Mouse (Mus musculus): ENCODE data around the gene Dock9. TPM values are rescaled to one million over a fixed set of nuclear protein-coding genes. Genes with fewer than 3 reads are reported as not detected.

The Dock9 gene
- total and polyA plus RNA-seq, 2 experiments from 2014 or later = 14.0 to 68.8 TPM

GRCm38 (mm10) chr14:121547745-121548144 lies 249.9 kb downstream of the Dock9 start:
- DNase-seq (ENCODE audit: low spot score) = no peak
- Histone ChIP-seq H3K27ac (ENCODE audit: low read depth, low read length) (no peak overlapping the region), H3K4me2 (ENCODE audit: low read depth, low read length, poor library complexity, severe bottlenecking) (no peak overlapping the region), H3K4me3 (ENCODE audit: low read depth, low read length) (no peak overlapping the region), H3K27me3 (ENCODE audit: insufficient read depth, low read length) (no peaks in the 10 kb centered on the region), H3K9me3 (ENCODE audit: low read length) (no peaks in the 10 kb centered on the region), H3K4me1 (ENCODE audit: insufficient read depth, low read length) (no peaks in the 10 kb centered on the region), H3K36me3 (ENCODE audit: insufficient read depth, low read length) (peaks cover 51% of the 10 kb centered on the region), H3K9ac (replicated peaks; ENCODE audit: low read length, poor library complexity, severe bottlenecking) (no peak overlapping the region)
- WGBS = 35% methylated on average over 7 of the region's 7 CpGs
- ATAC-seq (ENCODE audit: low FRiP score) = no peak
- no peak for TF ChIP-seq CTCF (IDR thresholded peaks at IDR 0.05)

DNA sequence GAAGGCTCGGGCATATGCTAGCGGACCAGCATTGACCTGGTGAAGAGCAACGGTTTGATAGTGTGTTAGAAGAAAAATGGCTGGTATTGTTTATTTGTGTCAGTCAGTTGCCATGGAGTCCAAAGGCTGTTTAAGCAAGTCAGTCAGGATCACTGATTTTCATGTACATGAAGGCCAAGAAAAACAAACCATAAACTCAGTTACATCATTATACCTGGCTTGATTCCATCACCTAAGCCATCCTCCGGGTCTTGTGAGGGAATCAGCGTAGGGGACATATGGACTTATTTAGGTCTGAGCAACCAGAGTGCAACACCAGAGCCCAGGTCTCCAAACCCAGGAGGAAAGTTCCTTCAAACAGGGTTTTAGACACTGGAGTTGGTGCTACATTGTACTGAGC lies 251.0 kb downstream of the Dock9 start:
- DNase-seq (ENCODE audit: low spot score) = no peak
- H3K27me3 ChIP-seq (ENCODE audit: insufficient read depth, low read length) = no peaks in the 10 kb centered on the region
- peaks cover 45% of the 10 kb centered on the region for H3K36me3 ChIP-seq (ENCODE audit: insufficient read depth, low read length)
- no peak for ATAC-seq (ENCODE audit: low FRiP score)
- H3K27ac ChIP-seq (ENCODE audit: low read depth, low read length) = no peak overlapping the region
- TF ChIP-seq CTCF (IDR thresholded peaks at IDR 0.05) = no peak
- H3K9me3 ChIP-seq (ENCODE audit: low read length) = no peaks in the 10 kb centered on the region
- H3K4me1 ChIP-seq (ENCODE audit: insufficient read depth, low read length) = no peaks in the 10 kb centered on the region
- no peak overlapping the region for H3K4me2 ChIP-seq (ENCODE audit: low read depth, low read length, poor library complexity, severe bottlenecking)
- no peak overlapping the region for H3K4me3 ChIP-seq (ENCODE audit: low read depth, low read length)
- 96% methylated on average over 5 of the region's 5 CpGs for WGBS
- H3K9ac ChIP-seq (replicated peaks; ENCODE audit: low read length, poor library complexity, severe bottlenecking) = no peak overlapping the region

DNA sequence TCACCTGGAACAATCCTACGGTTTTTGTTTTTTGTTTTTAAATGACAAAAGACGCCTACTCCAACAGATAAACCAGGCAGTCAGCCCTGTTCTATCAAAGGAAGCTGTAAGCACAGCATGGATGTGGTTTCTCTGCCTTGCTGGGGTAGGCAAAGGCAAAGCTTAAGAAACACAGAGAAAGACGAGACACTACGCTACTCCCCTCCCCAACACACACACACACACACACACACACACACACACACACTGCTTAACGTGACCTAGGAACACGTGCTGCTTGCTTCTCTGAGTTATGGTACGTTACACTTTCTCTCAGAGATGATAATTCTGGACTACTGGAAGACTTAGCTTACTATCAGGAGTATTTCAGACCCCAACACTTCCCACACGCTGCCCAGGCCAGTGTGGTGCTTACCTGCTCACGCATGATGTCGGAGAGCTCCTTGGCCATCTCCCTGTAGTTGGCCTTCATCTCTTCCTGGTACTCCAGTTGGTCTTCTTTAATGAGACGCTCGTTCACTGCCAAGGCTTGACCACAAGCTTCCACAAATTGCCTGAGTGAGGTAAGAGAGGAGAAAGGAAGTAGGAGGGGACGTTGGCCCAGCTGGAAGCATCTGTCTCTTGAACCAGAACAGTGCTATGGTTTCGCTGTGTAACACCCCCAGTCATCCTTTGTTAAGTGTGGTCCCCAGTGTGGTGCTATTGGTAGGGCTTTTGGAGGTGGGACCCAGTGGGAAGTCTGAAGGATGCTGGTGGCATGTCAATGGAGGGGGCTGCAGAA lies 251.9 kb downstream of the Dock9 start:
- H3K27ac ChIP-seq (ENCODE audit: low read depth, low read length) = no peak overlapping the region
- TF ChIP-seq CTCF (IDR thresholded peaks at IDR 0.05) = no peak
- peaks cover 46% of the 10 kb centered on the region for H3K36me3 ChIP-seq (ENCODE audit: insufficient read depth, low read length)
- H3K4me3 ChIP-seq (ENCODE audit: low read depth, low read length) = no peak overlapping the region
- no peaks in the 10 kb centered on the region for H3K27me3 ChIP-seq (ENCODE audit: insufficient read depth, low read length)
- no peak for ATAC-seq (ENCODE audit: low FRiP score)
- no peaks in the 10 kb centered on the region for H3K9me3 ChIP-seq (ENCODE audit: low read length)
- DNase-seq (ENCODE audit: low spot score) = no peak
- no peaks in the 10 kb centered on the region for H3K4me1 ChIP-seq (ENCODE audit: insufficient read depth, low read length)
- 87% methylated on average over 14 of the region's 14 CpGs for WGBS
- H3K4me2 ChIP-seq (ENCODE audit: low read depth, low read length, poor library complexity, severe bottlenecking) = no peak overlapping the region
- no peak overlapping the region for H3K9ac ChIP-seq (replicated peaks; ENCODE audit: low read length, poor library complexity, severe bottlenecking)

GRCm38 (mm10) chr14:121541262-121541661 lies 256.4 kb downstream of the Dock9 start:
- H3K27me3 ChIP-seq (ENCODE audit: insufficient read depth, low read length) = no peaks in the 10 kb centered on the region
- DNase-seq (ENCODE audit: low spot score) = no peak
- no peak for ATAC-seq (ENCODE audit: low FRiP score)
- H3K4me1 ChIP-seq (ENCODE audit: insufficient read depth, low read length) = no peaks in the 10 kb centered on the region
- no peak overlapping the region for H3K4me3 ChIP-seq (ENCODE audit: low read depth, low read length)
- H3K9ac ChIP-seq (replicated peaks; ENCODE audit: low read length, poor library complexity, severe bottlenecking) = no peak overlapping the region
- peaks cover 28% of the 10 kb centered on the region for H3K36me3 ChIP-seq (ENCODE audit: insufficient read depth, low read length)
- H3K27ac ChIP-seq (ENCODE audit: low read depth, low read length) = no peak overlapping the region
- WGBS = 82% methylated on average over 7 of the region's 7 CpGs
- H3K9me3 ChIP-seq (ENCODE audit: low read length) = no peaks in the 10 kb centered on the region
- H3K4me2 ChIP-seq (ENCODE audit: low read depth, low read length, poor library complexity, severe bottlenecking) = no peak overlapping the region
- TF ChIP-seq CTCF (IDR thresholded peaks at IDR 0.05) = no peak

- ATAC-seq (ENCODE audit: low FRiP score) (no peak), DNase-seq (ENCODE audit: low spot score) (no peak)
- no peaks in the 10 kb centered on the region for H3K9me3 ChIP-seq (ENCODE audit: low read length)
- no peak overlapping the region for H3K4me2 ChIP-seq (ENCODE audit: low read depth, low read length, poor library complexity, severe bottlenecking)
- 81% methylated on average over 3 of the region's 3 CpGs for WGBS
- no peaks in the 10 kb centered on the region for H3K4me1 ChIP-seq (ENCODE audit: insufficient read depth, low read length)
- TF ChIP-seq CTCF (IDR thresholded peaks at IDR 0.05) = no peak
- no peaks in the 10 kb centered on the region for H3K36me3 ChIP-seq (ENCODE audit: insufficient read depth, low read length)
- no peak overlapping the region for H3K9ac ChIP-seq (replicated peaks; ENCODE audit: low read length, poor library complexity, severe bottlenecking)
- no peak overlapping the region for H3K4me3 ChIP-seq (ENCODE audit: low read depth, low read length)
- H3K27me3 ChIP-seq (ENCODE audit: insufficient read depth, low read length) = no peaks in the 10 kb centered on the region
- no peak overlapping the region for H3K27ac ChIP-seq (ENCODE audit: low read depth, low read length)
Observed at GRCm38 (mm10) chr14:121534501-121534900, 263.1 kb downstream of the Dock9 start.

DNA sequence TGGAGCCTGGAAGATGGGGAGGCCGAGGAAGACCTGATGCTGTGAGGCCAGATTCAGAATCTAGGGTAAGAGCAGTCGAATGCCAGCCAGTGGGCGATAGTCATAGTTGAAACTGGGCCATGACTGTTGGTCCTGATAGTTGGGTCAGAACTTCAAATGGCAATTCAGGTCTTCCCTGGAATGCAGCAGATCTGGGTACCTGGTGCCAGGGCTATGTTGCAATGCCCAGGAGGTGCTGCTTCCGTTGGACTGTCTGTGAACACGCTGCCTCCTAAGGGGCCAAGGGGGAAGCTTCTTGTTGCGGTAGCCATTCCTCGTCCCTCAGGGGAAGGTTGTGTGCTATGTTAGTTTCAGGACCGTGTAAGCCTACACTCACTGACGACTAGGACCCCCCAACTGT lies 266.8 kb downstream of the Dock9 start:
- Histone ChIP-seq H3K9me3 (ENCODE audit: low read length) (no peaks in the 10 kb centered on the region), H3K4me1 (ENCODE audit: insufficient read depth, low read length) (no peaks in the 10 kb centered on the region), H3K27me3 (ENCODE audit: insufficient read depth, low read length) (no peaks in the 10 kb centered on the region), H3K4me2 (ENCODE audit: low read depth, low read length, poor library complexity, severe bottlenecking) (no peak overlapping the region), H3K27ac (ENCODE audit: low read depth, low read length) (no peak overlapping the region), H3K36me3 (ENCODE audit: insufficient read depth, low read length) (no peaks in the 10 kb centered on the region), H3K4me3 (ENCODE audit: low read depth, low read length) (no peak overlapping the region), H3K9ac (replicated peaks; ENCODE audit: low read length, poor library complexity, severe bottlenecking) (no peak overlapping the region)
- WGBS = 87% methylated on average over 9 of the region's 9 CpGs
- no peak for TF ChIP-seq CTCF (IDR thresholded peaks at IDR 0.05)
- ATAC-seq (ENCODE audit: low FRiP score) (no peak), DNase-seq (ENCODE audit: low spot score) (no peak)

Data from midbrain, postnatal 0 days (tissue).